Mouse (Mus musculus) limb, embryonic 14.5 days (tissue): ENCODE measurements around the gene Nkd1. TPM values are rescaled to one million over a fixed set of nuclear protein-coding genes. Genes with fewer than 3 reads are reported as not detected.

ENCODE experiments used
- ATAC-seq: fragments of 200-750 bp; cut with Nextera tagmentation; 2 replicates; pipeline ENCODE4 v1.8.0; 2017; ENCODE audit warnings: low read depth, moderate number of reproducible peaks, moderate TSS enrichment; ENCODE audit not compliant: low FRiP score
- DNase-seq: peaks from one replicate; pipeline ENCODE4 v3.0.0-alpha.2; 2015; ENCODE audit warnings: low spot score
- H3K27ac ChIP-seq: fragments of 300-500 bp; sonication (generic); replicated peaks from 2 replicates; pipeline ENCODE4 v1.5.1; 2014; ENCODE audit warnings: low read depth, mild to moderate bottlenecking, low read length, moderate library complexity, mixed read lengths
- H3K27me3 ChIP-seq: fragments of 300-500 bp; sonication (generic); 2 replicates; pipeline ENCODE4 v1.6.1; 2014; ENCODE audit warnings: low read length, mixed read lengths; ENCODE audit not compliant: control insufficient read depth, insufficient read depth
- H3K36me3 ChIP-seq: fragments of 300-500 bp; sonication (generic); 2 replicates; pipeline ENCODE4 v1.6.1; 2014; ENCODE audit warnings: mild to moderate bottlenecking, low read length, moderate library complexity, mixed read lengths; ENCODE audit not compliant: control insufficient read depth, insufficient read depth
- H3K4me1 ChIP-seq: fragments of 300-500 bp; sonication (generic); 2 replicates; pipeline ENCODE4 v1.6.1; 2014; ENCODE audit warnings: antibody characterized with exemption, low read length, mixed read lengths; ENCODE audit not compliant: control insufficient read depth, insufficient read depth
- H3K4me2 ChIP-seq: fragments of 300-500 bp; sonication (generic); replicated peaks from 2 replicates; pipeline ENCODE4 v1.6.1; 2014; ENCODE audit warnings: low read depth, mild to moderate bottlenecking, low read length, moderate library complexity; ENCODE audit not compliant: severe bottlenecking
- H3K4me3 ChIP-seq: fragments of 300-500 bp; sonication (generic); replicated peaks from 2 replicates; pipeline ENCODE4 v1.5.1; 2014; ENCODE audit warnings: low read length
- H3K9ac ChIP-seq: fragments of 300-500 bp; sonication (generic); 2 replicates; pipeline ENCODE4 v1.6.1; 2014; ENCODE audit warnings: mild to moderate bottlenecking, low read depth, low read length, moderate library complexity; ENCODE audit not compliant: severe bottlenecking
- H3K9me3 ChIP-seq: fragments of 300-500 bp; sonication (generic); 2 replicates; pipeline ENCODE4 v1.6.1; 2016; ENCODE audit warnings: low read length; ENCODE audit not compliant: control insufficient read depth
- POLR2A ChIP-seq: fragments of 200-500 bp; IDR thresholded peaks from 2 replicates; pipeline ENCODE4 v1.8.0; 2012; ENCODE audit warnings: inconsistent platforms, mild to moderate bottlenecking, moderate library complexity, borderline replicate concordance; ENCODE audit not compliant: insufficient read depth, insufficient read length; ENCODE audit errors: extremely low read depth
- WGBS: fragments of 180-500 bp; shearing (Covaris S2); extraction: QIAGEN DNeasy Blood & Tissue Kit; methylation state at CpG from one replicate; pipeline ENCODE4 v1.1.7; 2014; 5-methylcytosine and 5-hydroxymethylcytosine counted together
- polyA plus RNA-seq, 2 experiments: library from polyadenylated mRNA; depleted of rRNA in 1 of 2; stranded (reverse) in 1 of 2; unstranded in 1 of 2; fragments of >200 nt; fragmentation: Nextera tagmentation in 1 of 2; extraction: Ambion mirVana in 1 of 2; gene quantifications; 2 replicates each; pipeline versions ENCODE4 v1.2.1 to v1.2.3; 2012 to 2014

Gene Nkd1
- polyA plus RNA-seq, 2 experiments = 48.6 to 53.9 TPM

DNA sequence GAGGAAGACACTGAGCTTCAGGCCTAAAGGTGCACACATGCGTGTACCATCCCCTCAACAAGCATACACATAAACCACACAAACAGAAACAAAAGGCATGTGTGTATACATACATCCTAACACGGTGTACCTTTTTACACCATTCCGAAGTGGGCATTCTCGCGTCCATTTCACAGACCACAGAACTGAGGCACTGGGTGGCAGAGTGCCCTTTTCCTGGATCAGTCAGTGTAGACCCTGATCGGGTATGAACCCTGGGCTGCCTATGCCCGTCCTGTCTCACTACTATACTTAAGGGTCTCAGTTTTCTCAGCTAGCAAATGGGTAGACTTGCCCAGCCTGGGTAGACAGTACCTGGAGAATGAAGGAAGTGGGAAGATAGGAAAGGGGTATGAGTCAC lies 24.3 kb downstream of the Nkd1 start:
- H3K27me3 ChIP-seq = no peaks in the 10 kb centered on the region
- 0 out of 2 replicates have a peak overlapping the region, but pooled peaks have one; percentile 30 for H3K4me2 ChIP-seq
- peaks cover 12% of the 10 kb centered on the region for H3K36me3 ChIP-seq
- H3K4me1 ChIP-seq = peaks cover 31% of the 10 kb centered on the region
- H3K27ac ChIP-seq = peak overlapping the region; percentile 88
- peaks cover 6% of the 10 kb centered on the region for H3K9me3 ChIP-seq
- H3K4me3 ChIP-seq = no peak overlapping the region
- no peak for ATAC-seq
- WGBS = 97% methylated on average over 7 of the region's 7 CpGs
- no peak for TF ChIP-seq POLR2A
- no peak overlapping the region; the same call in 1 of the 2 replicates for H3K9ac ChIP-seq
- no peak for DNase-seq

DNA sequence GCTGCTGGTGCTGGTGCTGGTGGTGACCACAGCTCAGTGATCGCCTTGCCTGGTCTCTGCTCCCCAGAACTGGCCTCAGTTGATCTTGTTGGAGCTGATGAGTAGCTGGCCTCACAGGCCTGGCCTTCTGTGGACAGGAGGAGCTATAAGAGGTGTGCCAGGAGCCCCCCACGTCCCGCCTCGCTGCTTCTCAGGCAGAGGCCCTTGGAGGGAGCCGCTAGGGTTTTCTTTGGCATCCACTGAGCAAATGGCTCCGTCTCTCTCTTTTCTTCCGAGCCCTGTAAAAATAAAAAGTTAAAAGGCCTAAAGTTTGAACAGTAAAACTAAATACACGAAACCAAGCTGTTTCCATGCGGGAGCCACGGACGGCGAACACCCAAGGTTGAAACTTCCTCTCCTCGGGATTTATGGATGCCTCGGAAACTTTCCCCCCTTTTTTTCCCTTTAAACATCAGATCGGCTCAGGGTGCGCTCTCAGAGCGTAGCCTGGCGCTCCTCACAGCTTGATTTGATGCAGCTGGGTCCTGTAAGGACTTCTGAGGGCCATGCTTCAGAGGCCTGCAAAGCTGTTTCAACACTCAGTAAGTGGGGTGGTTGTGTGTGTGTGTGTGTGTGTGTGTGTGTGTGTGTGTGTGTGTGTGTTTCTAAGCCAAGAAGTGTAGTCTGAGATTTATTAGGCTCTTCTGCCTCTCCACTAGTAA lies 25.0 kb downstream of the Nkd1 start:
- Histone ChIP-seq H3K36me3 (peaks cover 12% of the 10 kb centered on the region), H3K4me3 (no peak overlapping the region), H3K27ac (peak overlapping the region; percentile 88), H3K4me2 (peak overlapping the region; percentile 30; the same call in 1 of the 2 replicates), H3K9me3 (peaks cover 6% of the 10 kb centered on the region), H3K27me3 (no peaks in the 10 kb centered on the region), H3K9ac (peak overlapping the region; percentile 25; the same call in 1 of the 2 replicates), H3K4me1 (peaks cover 31% of the 10 kb centered on the region)
- TF ChIP-seq POLR2A = no peak
- ATAC-seq (peak; percentile 79; the same call in 1 of the 2 replicates), DNase-seq (peak; percentile 71)
- 23% methylated on average over 18 of the region's 18 CpGs for WGBS

DNA sequence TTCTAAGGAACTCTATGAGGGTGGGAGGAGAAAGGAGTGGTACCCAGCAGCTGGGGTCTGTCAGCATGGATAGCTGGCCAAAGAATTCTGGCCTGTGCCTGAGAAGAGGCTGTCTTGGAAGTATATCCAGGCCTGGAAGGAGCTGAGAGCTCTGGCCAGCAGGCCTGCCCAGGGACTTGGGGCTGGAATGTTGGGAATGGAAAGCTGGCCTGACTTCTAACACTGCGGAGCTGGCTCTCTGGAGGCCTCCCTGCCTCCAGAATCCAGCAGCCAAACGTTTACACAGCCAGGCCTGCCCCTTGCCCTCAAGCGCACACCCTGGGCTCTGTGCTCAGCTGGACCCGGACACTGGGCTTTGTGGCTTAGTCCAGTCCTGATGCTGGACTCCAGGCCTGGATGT lies 34.5 kb downstream of the Nkd1 start:
- Histone ChIP-seq H3K4me2 (no peak overlapping the region), H3K9ac (no peak overlapping the region), H3K4me1 (peaks cover 7% of the 10 kb centered on the region), H3K36me3 (no peaks in the 10 kb centered on the region), H3K27me3 (no peaks in the 10 kb centered on the region), H3K27ac (no peak overlapping the region), H3K9me3 (no peaks in the 10 kb centered on the region), H3K4me3 (no peak overlapping the region)
- peak; percentile 66 for DNase-seq
- ATAC-seq = peak; percentile 38
- 54% methylated on average over 4 of the region's 4 CpGs for WGBS
- no peak for TF ChIP-seq POLR2A

DNA sequence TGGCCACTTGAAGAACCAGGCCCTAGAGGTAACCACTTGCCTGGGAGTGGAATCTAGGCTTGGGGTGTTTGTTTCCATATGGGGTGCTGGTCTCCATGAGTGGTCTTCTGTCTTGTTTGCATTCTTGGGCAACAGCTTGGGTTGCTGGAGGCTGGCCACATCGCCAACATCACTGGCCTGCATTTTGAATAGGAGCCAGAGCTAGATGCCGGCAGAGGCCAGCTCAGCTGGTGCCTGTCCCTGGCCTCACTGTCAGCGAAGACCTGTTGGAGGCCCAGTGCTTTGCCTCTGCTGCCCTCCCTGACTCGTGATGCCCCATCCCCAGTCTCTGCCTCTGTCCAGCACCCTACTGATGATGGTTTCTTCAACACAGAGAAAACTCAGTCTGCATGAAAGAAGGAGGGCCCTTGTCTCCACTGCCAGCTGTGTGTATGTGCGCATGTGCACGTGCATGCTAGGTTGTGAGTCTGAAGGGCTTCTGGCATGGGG lies 38.9 kb downstream of the Nkd1 start:
- H3K4me1 ChIP-seq = peaks cover 13% of the 10 kb centered on the region
- H3K4me2 ChIP-seq = no peak overlapping the region
- H3K27me3 ChIP-seq = no peaks in the 10 kb centered on the region
- no peaks in the 10 kb centered on the region for H3K9me3 ChIP-seq
- no peak overlapping the region for H3K4me3 ChIP-seq
- no peak for ATAC-seq
- H3K27ac ChIP-seq = no peak overlapping the region
- 85% methylated on average over 6 of the region's 6 CpGs for WGBS
- no peak for TF ChIP-seq POLR2A
- no peak for DNase-seq
- no peaks in the 10 kb centered on the region for H3K36me3 ChIP-seq
- no peak overlapping the region for H3K9ac ChIP-seq

DNA sequence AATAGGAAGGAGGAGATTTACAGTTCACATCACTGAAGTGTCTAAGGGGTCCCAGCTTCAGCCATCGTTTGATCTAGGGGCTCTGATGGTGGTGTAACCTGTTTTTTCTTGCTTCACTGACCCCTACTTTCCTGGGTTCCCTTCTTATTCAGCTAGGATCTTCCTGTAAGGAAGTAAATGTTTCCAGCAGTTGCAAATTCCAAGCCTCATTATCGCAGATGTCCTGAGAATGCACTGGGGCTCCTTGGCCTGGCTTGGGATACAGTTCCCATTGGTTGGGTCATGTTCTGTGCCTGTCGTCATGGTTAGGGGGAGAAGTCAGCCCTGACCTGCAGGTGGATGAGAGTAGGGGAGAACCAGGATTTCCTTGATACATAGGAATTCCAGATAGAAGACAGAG lies 40.2 kb downstream of the Nkd1 start:
- Histone ChIP-seq H3K4me1 (peaks cover 18% of the 10 kb centered on the region), H3K9ac (no peak overlapping the region), H3K27ac (no peak overlapping the region), H3K4me2 (no peak overlapping the region), H3K36me3 (no peaks in the 10 kb centered on the region), H3K27me3 (no peaks in the 10 kb centered on the region), H3K4me3 (no peak overlapping the region), H3K9me3 (no peaks in the 10 kb centered on the region)
- WGBS = 74% methylated on average over 3 of the region's 3 CpGs
- ATAC-seq (no peak), DNase-seq (no peak)
- TF ChIP-seq POLR2A = no peak
